Mouse (Mus musculus) WW6 (cell line): Measurements from ENCODE around the gene Prx.

Source experiments
- DNase-seq: peaks from one replicate; pipeline ENCODE4 v3.0.0-alpha.2; 2013; ENCODE audit warnings: low read depth, low spot score

Gene Prx

DNA sequence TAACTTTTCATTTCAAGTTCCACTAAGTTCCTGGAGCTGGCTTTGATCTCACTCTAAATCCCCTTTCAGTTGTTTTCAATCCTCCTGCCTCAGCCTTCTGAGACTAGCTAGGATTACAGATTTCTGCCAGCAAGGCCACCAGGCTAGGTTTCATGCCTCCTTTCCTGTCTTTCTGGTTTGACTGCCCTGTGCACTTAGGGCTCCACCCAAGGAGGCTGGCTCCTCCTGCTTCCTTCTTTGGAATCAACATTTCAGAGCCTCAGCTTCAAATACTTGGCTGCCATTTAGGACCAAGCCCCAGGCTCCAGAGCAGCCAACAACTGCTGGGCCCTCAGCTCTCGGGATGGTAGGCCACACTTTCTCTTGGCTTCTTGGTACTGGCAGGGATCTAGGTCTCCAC, 21.5 kb downstream of the Prx start:
- DNase-seq, result no peak

DNA sequence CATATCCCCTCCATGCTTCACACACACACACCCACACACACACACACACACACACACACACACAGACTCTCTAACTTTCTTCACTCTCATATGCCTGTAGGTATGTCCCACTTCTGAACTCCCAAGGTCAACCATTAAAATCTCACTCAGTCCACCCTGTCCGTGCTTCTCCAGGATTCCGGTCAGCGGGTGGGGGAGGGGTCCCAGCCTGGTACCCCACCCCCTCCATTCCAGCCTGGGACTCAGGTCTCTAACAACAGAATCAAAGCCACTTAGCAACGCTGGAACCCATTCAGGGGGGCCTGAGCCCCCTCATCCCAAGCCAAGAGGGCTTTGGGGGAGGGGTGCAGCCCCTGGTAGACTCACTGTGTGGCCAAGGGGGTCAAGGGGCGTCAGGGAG, 23.8 kb downstream of the Prx start, which contains the start of gene Hipk4:
TSS of gene Hipk4 (plus strand) at position 301 of the 400 bp plus-strand sequence.
- DNase-seq, result no peak

DNA sequence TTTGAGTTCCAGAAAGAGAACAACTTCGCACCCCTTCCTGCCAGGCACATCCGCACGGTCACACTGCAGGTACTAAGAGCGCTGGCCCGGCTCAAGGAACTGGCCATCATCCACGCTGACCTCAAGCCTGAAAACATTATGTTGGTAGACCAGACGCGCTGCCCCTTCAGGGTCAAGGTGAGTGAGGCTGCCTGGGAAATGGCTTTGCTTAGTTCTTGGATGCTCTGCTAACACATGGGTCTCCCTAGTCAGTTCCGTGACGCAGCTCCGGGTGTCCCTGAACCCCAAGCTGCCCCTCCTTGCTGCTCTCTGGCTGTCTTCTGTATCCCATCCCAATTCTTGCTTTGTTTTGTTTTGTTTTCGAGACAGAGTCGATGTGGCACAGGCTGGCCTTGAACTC, 24.7 kb downstream of the Prx start:
- DNase-seq, result no peak

DNA sequence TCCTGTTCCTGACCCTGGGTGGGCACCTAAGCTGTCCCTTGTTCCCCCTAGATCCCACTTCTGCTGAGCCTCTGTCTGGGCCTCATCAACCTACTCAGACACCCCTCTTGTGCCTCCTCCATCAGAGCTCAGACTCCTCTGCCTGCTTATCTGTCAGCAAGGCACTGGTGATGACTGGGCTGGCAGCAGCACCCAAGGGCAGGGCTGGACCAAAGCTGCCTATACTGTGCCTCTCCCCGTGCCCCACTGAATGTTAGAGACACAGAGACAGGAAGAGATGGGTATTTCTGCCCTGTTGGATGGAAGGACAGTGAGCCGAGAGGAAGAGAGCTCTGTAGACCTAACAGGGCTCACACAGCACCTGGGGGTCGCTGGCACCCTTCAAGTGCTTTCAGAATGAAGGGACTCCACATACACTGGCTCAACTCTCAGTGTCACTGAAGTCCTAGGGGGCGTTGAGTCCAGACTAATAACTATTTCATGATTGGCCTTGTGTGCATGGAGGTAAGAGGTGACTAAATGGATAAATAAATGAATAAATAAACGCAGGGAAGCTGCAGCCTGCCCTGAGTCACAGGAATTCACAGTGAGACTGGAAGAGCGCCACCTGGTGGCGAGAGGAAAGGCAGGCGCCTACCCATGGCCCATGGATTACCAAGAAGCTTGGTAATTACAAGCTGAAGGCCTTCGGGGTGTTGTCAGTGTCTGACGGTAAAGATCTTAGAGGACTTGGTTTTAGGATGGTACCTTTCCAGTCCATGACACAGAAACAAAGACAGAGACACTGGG, 27.1 kb downstream of the Prx start:
- DNase-seq, result no peak

DNA sequence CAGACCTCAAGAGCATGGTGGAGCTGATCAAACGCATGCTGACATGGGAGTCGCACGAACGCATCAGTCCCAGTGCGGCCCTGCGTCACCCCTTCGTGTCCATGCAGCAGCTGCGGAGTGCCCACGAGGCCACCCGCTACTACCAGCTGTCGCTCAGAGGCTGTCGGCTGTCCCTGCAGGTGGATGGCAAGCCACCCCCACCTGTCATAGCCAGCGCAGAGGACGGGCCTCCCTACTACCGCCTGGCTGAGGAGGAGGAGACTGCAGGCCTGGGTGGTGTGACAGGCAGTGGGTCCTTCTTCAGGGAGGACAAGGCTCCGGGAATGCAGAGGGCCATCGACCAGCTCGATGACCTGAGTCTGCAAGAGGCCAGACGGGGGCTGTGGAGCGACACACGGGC, 29.9 kb downstream of the Prx start:
- no peak for DNase-seq

DNA sequence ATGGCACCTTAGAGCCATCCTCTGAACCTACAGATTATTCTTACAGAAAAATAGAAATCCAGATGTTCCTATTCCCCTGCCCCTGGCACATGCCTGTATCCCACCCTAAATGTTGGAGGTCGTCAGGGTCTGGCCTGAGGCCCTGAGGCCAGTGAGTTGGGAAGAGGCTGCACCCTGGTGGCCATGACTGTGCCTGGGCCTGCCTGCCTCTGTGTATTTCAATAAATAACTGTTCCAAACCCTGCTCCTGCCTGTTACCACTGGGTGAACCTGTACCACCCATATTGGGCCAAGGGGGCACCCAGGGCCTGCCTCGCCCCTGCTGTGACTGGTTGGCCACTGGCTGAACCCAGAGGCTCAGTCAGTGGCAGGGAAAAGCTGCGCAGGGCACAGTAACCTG, 31.8 kb downstream of the Prx start:
- no peak for DNase-seq

DNA sequence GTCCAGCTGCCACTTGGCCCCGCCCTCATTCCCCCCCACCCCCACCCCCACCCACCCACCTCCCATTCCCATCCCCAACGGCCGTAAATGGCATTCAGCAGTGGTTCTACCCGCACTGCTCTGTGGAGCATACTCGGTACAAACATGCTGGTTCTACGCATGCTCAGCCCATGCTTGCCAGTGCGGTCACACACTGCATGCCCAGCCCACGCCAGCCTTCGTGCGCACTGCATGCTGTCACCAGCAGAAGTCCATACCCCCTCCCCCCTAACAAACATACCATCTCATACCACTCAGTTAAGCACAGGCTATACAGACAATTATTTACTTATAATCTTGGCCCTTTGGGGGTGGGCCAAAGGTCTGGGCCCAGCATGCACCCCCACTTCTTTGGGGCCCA, 32.6 kb downstream of the Prx start:
- DNase-seq, result no peak

DNA sequence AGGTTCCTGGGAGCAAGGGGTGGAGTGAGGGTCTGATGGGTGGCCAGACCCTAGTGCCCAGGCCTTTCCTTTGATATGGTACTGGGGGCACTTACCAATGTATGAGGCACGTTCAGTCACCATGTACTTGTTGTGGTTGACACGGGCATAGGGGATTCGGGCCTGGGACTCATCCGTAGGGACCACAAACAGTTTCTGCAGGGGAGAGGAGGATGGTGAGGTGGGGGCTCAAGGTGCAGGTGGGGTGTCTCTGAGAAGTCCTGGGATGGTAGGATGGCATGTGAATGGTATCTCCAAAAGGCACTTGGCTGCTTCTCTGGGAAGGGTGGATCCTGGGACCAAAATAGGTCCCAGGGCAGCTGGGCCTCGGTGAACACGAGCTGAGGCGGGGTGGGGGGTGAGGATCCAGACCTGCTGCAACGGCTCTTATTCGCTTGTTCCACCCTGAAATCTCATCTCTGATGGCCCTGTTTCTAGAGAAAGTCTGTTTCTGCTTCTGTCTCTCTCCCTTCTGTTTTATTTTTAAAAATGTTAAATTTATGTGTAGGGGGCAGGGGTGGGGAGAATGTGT, 33.4 kb downstream of the Prx start:
- no peak for DNase-seq

DNA sequence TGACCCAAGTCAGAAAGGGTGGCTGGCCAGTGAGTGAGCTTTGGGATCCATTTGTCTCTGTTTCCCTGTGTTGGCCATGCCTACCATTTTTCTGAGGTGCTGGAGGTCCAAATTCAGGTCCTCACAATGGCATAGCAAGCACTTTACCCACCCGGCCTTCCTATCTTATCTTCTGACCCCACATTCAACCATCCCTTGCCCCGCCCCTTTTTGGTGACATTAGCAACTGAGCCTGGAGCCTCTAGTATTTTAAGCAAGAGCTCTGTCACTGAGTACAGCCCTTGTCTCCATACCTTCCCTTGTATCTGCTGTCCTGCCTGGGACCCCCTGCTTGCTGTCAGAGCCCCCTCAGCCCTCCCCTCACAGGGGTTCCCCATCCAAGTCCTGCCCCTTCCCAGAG, 36.3 kb downstream of the Prx start:
- no peak for DNase-seq

DNA sequence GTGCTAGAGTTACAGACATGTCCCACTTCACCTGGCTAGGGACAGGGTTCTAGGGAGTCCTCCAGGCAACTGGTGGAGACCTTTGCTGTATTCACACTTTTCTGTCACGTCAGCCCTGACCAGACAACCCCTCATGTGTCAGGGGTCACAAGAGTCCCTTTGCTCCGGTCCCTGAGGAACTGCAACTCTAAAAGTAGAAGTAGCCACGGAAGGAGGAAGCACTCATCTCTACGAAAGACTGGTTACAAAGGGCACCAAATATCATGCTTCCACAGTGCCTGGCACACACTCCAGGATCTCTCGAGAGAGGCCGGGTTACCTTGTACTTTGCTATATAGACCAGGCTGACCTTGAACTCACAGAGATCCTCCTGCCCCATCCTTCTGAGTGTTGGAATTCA, 37.5 kb downstream of the Prx start:
- no peak for DNase-seq

DNA sequence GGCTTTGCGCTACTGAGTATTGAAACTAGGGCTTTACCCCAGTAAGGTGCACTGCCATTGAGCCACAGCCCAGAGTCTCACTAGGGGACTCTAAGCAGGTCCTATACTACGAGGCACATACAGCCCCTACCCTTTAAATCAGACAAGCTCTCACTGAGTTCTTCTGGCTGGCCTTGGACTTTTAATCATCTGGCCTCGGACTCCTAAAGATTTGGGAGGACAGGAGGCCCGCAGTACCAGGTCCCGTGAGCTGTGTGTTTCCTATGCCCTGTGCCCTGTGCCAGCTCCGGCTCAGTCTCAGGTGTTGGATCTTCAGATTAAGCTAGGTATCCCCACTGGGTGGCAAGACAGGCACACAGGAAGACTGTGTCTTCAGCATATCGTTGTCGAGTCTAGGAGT, 38.9 kb downstream of the Prx start:
- no peak for DNase-seq

DNA sequence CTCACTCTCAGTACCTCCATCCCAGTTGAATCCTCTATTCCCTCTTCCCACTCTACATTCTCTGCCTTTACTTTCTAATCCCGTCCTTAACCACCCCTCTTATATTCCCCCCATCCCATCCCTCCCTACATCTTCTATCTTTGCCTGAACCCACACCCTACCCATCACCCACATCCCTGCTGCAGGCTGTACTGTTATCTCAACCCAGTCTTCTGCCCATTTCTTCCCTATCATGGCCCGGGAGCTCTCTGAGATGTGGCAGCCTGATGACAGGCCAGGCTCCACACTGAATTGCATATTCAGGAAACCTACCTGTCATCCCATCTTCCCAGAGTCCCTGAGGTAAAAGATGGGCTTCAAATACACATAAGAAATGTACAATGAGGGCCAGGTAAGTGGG, 39.7 kb downstream of the Prx start:
- DNase-seq, result no peak

DNA sequence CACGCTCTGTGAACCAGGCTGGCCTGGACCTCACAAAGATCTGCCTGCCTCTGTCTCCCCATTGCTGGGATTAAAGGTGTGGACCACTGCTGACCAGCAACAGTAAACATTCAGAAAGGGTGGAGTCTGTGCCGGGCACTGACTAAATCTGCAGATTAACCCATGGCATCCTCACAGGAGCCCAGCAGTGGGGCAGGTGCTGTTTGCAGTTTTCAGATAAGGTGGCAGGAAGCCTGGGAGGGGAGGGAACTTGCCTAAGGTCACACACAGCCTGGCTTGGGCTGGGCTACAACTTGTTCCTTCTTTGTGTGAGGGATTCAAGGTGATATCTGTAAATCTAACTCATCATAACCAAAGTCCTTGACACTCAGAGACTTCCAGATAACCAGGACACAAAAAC, 41.4 kb downstream of the Prx start:
- no peak for DNase-seq

DNA sequence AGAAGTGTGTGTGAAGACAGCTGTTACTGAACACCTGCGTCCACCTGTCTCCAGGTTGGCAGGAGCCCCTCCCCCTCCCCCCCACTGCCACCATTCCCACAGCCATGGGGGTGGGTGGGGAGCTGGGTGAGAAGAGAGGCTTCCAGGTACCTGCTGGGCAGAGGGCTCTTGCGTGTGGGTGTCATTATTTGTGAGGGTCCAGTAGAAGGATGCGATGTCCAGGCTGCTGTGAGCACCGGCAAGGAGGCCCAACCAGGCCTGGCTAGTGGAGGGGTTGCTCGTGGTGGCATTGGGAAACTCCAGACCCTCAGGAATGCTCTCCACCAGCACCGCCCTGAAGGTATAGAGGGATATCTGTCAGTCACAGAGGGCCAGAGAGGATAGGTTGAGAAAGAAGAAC, 41.8 kb downstream of the Prx start:
- no peak for DNase-seq

DNA sequence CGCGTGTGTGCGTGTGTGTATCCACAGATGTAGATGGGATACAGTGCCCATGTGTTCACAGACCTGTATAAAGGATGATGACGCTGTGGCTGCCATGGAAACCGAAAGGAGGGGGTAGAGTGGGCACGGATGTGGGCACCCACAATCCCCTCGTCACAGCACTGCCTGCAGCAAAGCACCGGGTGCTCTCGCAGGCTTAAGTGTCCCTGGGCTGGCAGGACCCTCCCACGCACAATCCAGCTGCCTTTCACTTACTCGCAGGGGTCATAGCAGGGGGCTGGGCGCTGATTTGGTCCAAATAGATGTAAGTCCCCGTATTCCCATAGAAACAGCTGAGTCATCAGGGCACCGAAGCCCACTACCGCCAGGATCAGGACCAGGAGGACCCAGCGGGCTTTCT, 42.3 kb downstream of the Prx start:
- DNase-seq, result no peak

DNA sequence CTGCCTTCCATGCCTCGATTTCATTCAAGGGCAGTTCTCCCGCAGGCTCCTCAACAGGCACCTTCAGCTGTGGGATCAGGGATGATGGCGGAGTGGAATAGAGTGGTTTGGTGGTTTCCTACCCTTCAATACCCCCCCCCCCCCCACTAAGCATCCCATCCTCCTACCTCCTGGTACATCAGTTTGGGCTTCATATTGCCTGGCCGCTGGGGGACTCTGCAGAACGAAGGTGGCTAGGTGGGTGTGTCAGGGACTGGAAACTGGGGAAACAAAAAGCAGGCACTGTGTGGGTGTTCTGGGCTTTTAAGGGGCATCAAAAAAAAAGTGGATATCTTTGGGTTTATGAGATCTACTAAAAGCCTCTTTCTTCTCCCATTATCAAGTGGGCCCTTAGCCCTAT, 42.8 kb downstream of the Prx start:
- no peak for DNase-seq

DNA sequence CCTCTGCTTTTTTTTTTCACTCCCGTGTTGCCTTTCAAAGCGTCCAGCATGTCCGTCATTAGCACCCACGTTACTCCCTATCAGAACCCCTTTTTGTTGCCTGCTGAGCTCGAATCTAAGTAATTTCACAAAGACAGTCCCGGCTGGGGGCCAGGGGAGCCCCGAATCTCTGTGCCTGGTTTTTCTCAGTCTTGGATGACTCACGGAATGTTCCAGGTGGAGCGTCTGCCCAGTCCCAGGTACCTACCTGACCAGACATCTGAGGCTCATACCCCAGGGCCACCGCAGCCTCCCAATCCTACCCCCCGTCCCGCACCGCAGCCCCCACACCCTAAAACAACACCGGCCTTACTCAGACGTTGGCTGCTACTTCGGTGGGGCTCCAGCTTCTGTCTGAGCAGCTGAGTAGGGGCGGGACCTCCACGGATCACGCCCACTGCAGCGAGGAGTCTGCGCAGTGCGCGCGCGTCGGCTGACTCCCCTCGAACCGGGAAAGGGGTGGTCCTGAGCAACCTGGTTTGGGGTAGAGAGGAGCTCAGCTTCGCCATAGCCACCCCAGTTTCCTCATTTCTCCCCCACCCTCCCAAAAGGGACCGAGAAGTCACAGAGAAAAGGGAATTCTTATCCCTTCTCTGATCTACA, 43.4 kb downstream of the Prx start:
- peak; percentile 50 for DNase-seq

DNA sequence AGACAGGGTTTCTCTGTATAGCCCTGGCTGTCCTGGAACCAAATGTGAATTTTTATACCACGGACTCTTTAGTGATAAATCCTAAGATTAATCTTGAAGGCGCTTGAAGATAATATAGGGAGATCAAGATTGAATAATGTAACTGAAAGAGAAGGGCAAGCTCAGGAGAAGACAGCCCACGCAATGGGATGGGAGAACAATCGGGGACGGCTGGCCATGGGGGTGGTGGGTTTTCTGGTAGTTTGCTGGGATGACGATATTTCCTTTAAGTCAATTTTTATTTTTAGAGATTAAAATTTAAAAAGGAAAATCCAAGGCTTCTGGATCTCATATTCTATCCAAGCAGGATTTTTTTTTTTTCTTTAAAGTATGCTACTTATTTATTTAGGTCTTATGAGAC, 43.9 kb downstream of the Prx start:
- no peak for DNase-seq

DNA sequence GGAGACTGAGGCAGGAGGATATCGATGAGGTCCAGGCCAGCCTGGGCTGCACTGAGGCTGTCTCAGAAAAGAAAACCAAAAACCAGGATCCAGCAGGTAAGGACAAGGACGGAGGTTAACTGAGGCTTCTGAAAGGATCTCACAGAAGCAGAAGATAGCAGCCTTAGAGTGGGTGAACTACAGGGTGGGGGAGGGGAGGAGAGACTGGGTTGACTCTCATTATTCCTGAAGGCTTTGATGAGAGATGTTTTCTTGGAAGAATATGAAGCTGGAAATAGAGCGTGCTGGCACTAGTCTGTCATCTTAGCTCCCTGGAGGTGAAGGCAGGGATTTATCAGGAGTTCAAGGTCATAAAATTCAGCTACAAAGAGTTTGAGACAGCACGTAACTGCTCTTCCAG, 44.7 kb downstream of the Prx start:
- no peak for DNase-seq

DNA sequence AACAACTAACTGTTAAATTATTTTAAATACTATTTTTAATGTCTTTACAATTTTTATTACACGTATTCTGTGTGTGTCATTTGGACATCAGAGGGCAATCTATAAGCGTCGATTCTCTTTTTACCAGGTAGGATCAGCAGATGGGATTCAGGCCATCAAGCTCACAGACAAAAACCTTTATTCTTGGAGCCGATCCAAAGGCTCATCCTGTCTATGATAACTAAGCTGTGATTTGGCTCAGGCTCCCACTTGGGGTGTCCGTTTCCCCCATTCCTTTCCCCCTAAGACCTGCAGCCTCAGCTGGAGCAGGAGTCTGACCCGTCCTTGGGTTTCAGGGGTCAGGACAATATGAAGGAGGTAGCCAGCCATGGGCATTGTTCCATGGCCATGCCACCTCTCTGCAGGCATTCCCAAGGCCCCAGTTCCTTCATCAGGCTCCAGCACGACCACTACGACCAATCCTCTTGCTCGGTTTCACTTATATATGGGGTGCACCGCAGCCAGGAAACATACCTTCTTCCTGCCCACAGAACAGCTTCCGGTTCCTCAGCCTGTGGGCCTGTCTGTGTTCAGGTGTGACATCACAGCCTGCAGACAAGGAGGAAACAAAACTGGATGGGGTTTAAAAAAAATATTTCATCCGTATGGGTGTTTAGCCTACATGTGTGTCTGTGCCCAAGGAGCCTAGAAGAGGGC, 45.7 kb downstream of the Prx start:
- DNase-seq, result no peak

DNA sequence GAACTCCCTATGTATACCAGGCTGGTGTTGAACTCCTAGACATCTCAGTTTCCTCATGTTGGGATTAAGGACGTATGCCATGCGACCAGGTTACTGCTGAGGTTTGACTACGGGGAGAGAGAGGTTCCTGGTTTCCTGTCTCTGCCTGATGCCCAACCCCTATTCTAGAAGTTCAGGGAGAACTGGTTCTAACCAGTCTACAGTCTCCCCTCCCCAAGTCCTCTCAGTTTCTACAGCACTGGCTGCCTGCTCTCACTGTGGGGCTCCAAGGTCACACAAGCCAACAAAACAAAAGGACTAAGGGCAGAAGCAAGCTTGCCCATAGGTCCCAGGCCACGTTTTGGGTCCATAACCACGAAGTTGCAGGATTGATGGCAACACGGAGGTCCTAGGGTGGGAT, 50.5 kb downstream of the Prx start:
- peak; percentile 61 for DNase-seq

DNA sequence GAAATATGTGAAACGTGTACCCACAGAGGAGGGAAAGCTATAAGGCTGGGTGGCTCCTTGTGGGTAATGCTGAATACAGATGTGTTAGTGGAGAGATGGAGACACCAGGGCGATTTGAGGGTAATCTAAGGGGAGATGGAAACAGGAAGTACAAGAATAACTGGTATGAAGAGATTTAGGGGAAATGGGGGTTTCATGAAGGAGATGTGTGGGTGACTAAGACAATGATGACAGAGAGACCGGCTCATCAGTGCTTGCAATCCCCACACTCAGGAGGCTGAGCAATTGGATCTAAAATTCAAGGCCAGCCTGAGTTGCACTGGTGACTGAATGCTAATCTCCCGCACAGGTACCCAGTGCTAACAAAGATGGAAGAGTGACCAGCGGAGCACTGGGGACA, 52.9 kb downstream of the Prx start:
- no peak for DNase-seq
